In genomic region chr16:64166036-64166435, GRCm38 (mm10) we compare ENCODE assay signal across 20 mouse cellular contexts.
DNase-seq lines count a peak whose midpoint lies in the region; ATAC-seq and TF ChIP-seq lines count a peak whose summit lies in the region.
"Had no signal": no experiment of that assay in that cellular context is flagged by ENCODE, and none has a peak within 500 bp of the region (broad histone marks: within the 10 kb centered on the region; RNA-seq: fewer than 3 reads in every experiment).

No protein-coding gene starts in this region.

- H3K36me3 ChIP-seq in forebrain, postnatal 0 days (ENCODE audit: insufficient read depth), result no peaks in the 10 kb centered on the region
- no peaks in the 10 kb centered on the region for H3K36me3 ChIP-seq in forebrain, embryonic 11.5 days (ENCODE audit: control insufficient read depth, insufficient read depth, low read length)
- H3K36me3 ChIP-seq: embryonic facial prominence, embryonic 15.5 days; forebrain, embryonic 10.5 days; heart, embryonic 13.5 days; hindbrain, embryonic 15.5 days had no signal

- TF ChIP-seq POLR2A in brain, embryonic 14.5 days (IDR thresholded peaks at IDR 0.05; ENCODE audit: borderline replicate concordance, extremely low read depth, insufficient read depth, insufficient read length, poor library complexity, severe bottlenecking), result no peak

- no peak for TF ChIP-seq CTCF in forebrain, postnatal 0 days (IDR thresholded peaks at IDR 0.05; ENCODE audit: low read depth)
- TF ChIP-seq CTCF in brain, embryonic 14.5 days (IDR thresholded peaks at IDR 0.05; ENCODE audit: borderline replicate concordance, extremely low read depth, insufficient read depth, insufficient read length), result no peak

- no peak for DNase-seq in cerebellum, postnatal 4 days (ENCODE audit: low spot score in 2 of 2)
- peak; percentile 45 for DNase-seq in forebrain, postnatal 0 days
- DNase-seq in forebrain, embryonic 11.5 days (ENCODE audit: low spot score), result no peak
- DNase-seq in brain, embryonic 14.5 days (ENCODE audit: low read depth), result peak; percentile 39
- peak; percentile 32 to 58 for DNase-seq in cerebellum, postnatal 25 days
- no peak for DNase-seq in frontal cortex, adult 2 months (ENCODE audit: extremely low spot score in 1 of 2, low spot score in 1 of 2)
- no peak for DNase-seq in lung, postnatal 36 days
- DNase-seq: embryo, embryonic 11 days; gastrocnemius, postnatal 36 days; heart, adult 11 months; heart, postnatal 36 days; kidney, adult 2 months had no signal

- no peak overlapping the region for H3K27ac ChIP-seq in forebrain, postnatal 0 days (ENCODE audit: low read depth, low read length)
- H3K27ac ChIP-seq in forebrain, embryonic 11.5 days (ENCODE audit: low read depth, low read length), result no peak overlapping the region
- H3K27ac ChIP-seq: embryonic facial prominence, embryonic 15.5 days; forebrain, embryonic 10.5 days; hindbrain, embryonic 15.5 days had no signal

- H3K4me1 ChIP-seq in forebrain, postnatal 0 days (ENCODE audit: insufficient read depth), result 0 out of 2 replicates have a peak, but pooled peaks cover 4% of the 10 kb centered on the region
- H3K4me1 ChIP-seq in forebrain, embryonic 11.5 days (replicated peaks; ENCODE audit: control insufficient read depth, insufficient read depth, low read length), result peaks cover 5% of the 10 kb centered on the region; the same call in 1 of the 2 replicates
- H3K4me1 ChIP-seq: embryonic facial prominence, embryonic 15.5 days; hindbrain, embryonic 15.5 days had no signal

- peaks cover 3% of the 10 kb centered on the region; the same call in 1 of the 2 replicates for H3K27me3 ChIP-seq in forebrain, postnatal 0 days (ENCODE audit: insufficient read depth, low read length)
- H3K27me3 ChIP-seq in forebrain, embryonic 11.5 days (ENCODE audit: control insufficient read depth, insufficient read depth, low read length), result no peaks in the 10 kb centered on the region
- H3K27me3 ChIP-seq: embryonic facial prominence, embryonic 15.5 days; heart, embryonic 13.5 days; hindbrain, embryonic 15.5 days had no signal

- H3K9me3 ChIP-seq in forebrain, postnatal 0 days (ENCODE audit: low read length), result no peaks in the 10 kb centered on the region
- no peaks in the 10 kb centered on the region for H3K9me3 ChIP-seq in forebrain, embryonic 11.5 days (ENCODE audit: control insufficient read depth, low read length)
- H3K9me3 ChIP-seq: embryonic facial prominence, embryonic 15.5 days; forebrain, embryonic 10.5 days; heart, embryonic 13.5 days; hindbrain, embryonic 15.5 days had no signal

- no peak overlapping the region for H3K9ac ChIP-seq in forebrain, postnatal 0 days
- H3K9ac ChIP-seq in forebrain, embryonic 11.5 days (ENCODE audit: low read length), result no peak overlapping the region
- H3K9ac ChIP-seq: embryonic facial prominence, embryonic 15.5 days; heart, embryonic 13.5 days; hindbrain, embryonic 15.5 days had no signal

- 0 out of 2 replicates have a peak, but pooled peaks have one; percentile 36 for ATAC-seq in cerebellum, adult (ENCODE audit: insufficient number of reproducible peaks, low FRiP score, low TSS enrichment)
- ATAC-seq in forebrain, postnatal 0 days, result no peak
- ATAC-seq in forebrain, embryonic 11.5 days (replicated peaks; ENCODE audit: low FRiP score), result no peak
- ATAC-seq: activated CD4-positive, CD25-positive, alpha-beta regulatory T cell, adult 4 months; Patski had no signal

- WGBS in forebrain, postnatal 0 days, result 50% methylated on average over 2 of the region's 2 CpGs
- WGBS in forebrain, embryonic 11.5 days, result 91% methylated on average over 2 of the region's 2 CpGs

- H3K4me3 ChIP-seq in forebrain, postnatal 0 days (ENCODE audit: low read depth, low read length), result no peak overlapping the region
- H3K4me3 ChIP-seq in forebrain, embryonic 11.5 days (ENCODE audit: low read depth, low read length), result no peak overlapping the region
- H3K4me3 ChIP-seq: embryonic facial prominence, embryonic 15.5 days; erythroblast, embryonic 14.5 days; forebrain, embryonic 10.5 days; heart, embryonic 13.5 days; hindbrain, embryonic 15.5 days had no signal

- no peak overlapping the region for H3K4me2 ChIP-seq in forebrain, postnatal 0 days (ENCODE audit: low read depth)
- no peak overlapping the region for H3K4me2 ChIP-seq in forebrain, embryonic 11.5 days (ENCODE audit: low read depth, low read length, severe bottlenecking)
- H3K4me2 ChIP-seq: embryonic facial prominence, embryonic 15.5 days; hindbrain, embryonic 15.5 days had no signal

Comparison
In these comparisons a context has a peak if more than half of its experiments do, and no peak if none do; other contexts are left out.
1. DNase-seq: peak in forebrain, postnatal 0 days (single experiment), brain, embryonic 14.5 days (single experiment) and cerebellum, postnatal 25 days (2 of 2); none in cerebellum, postnatal 4 days (0 of 2), forebrain, embryonic 11.5 days (single experiment), frontal cortex, adult 2 months (0 of 2) and lung, postnatal 36 days (single experiment).